Mouse (Mus musculus) lung, embryonic 14.5 days (tissue): Measurements from ENCODE around the gene Slc46a2. TPM values are rescaled to one million over a fixed set of nuclear protein-coding genes. Genes with fewer than 3 reads are reported as not detected.

Experiments used
- ATAC-seq: fragments of 200-750 bp; cut with Nextera tagmentation; 2 replicates; pipeline ENCODE4 v1.8.0; 2017; ENCODE audit warnings: mild to moderate bottlenecking, moderate TSS enrichment, moderate library complexity; ENCODE audit not compliant: insufficient read depth
- DNase-seq: peaks from one replicate; pipeline ENCODE4 v3.0.0-alpha.2; 2015
- H3K27ac ChIP-seq: fragments of 300-500 bp; sonication (generic); 2 replicates; pipeline ENCODE4 v1.5.1; 2014; ENCODE audit warnings: low read depth, mild to moderate bottlenecking, moderate library complexity
- H3K27me3 ChIP-seq: fragments of 300-500 bp; sonication (generic); 2 replicates; pipeline ENCODE4 v1.6.1; 2014; ENCODE audit warnings: low read length, control low read depth; ENCODE audit not compliant: insufficient read depth
- H3K36me3 ChIP-seq: fragments of 300-500 bp; sonication (generic); 2 replicates; pipeline ENCODE4 v1.6.1; 2014; ENCODE audit warnings: control low read depth; ENCODE audit not compliant: insufficient read depth
- H3K4me1 ChIP-seq: fragments of 300-500 bp; sonication (generic); 2 replicates; pipeline ENCODE4 v1.6.1; 2014; ENCODE audit warnings: antibody characterized with exemption, control low read depth; ENCODE audit not compliant: insufficient read depth
- H3K4me2 ChIP-seq: fragments of 300-500 bp; sonication (generic); 2 replicates; pipeline ENCODE4 v1.6.1; 2014; ENCODE audit warnings: mild to moderate bottlenecking
- H3K4me3 ChIP-seq: fragments of 300-500 bp; sonication (generic); 2 replicates; pipeline ENCODE4 v1.5.1; 2014; ENCODE audit warnings: low read depth, low read length
- H3K9ac ChIP-seq: fragments of 300-500 bp; sonication (generic); 2 replicates; pipeline ENCODE4 v1.6.1; 2014
- H3K9me3 ChIP-seq: fragments of 300-500 bp; sonication (generic); 2 replicates; pipeline ENCODE4 v1.6.1; 2016; ENCODE audit warnings: low read depth, low read length, control low read depth
- CTCF ChIP-seq: IDR thresholded peaks from 2 replicates; pipeline ENCODE4 v1.5.1; 2016; ENCODE audit warnings: antibody characterized with exemption, low read depth
- WGBS: fragments of 180-500 bp; shearing (Covaris S2); extraction: QIAGEN DNeasy Blood & Tissue Kit; methylation state at CpG from one replicate; pipeline ENCODE4 v1.1.7; 2014; 5-methylcytosine and 5-hydroxymethylcytosine counted together
- polyA plus RNA-seq: library from polyadenylated mRNA; unstranded; fragments of >200 nt; fragmentation: Nextera tagmentation; extraction: Ambion mirVana; gene quantifications from 2 replicates; pipeline ENCODE4 v1.2.1, GENCODE M21; 2014

Slc46a2 gene
- polyA plus RNA-seq, 1 experiment from 2014 or later: 0.12 TPM

DNA sequence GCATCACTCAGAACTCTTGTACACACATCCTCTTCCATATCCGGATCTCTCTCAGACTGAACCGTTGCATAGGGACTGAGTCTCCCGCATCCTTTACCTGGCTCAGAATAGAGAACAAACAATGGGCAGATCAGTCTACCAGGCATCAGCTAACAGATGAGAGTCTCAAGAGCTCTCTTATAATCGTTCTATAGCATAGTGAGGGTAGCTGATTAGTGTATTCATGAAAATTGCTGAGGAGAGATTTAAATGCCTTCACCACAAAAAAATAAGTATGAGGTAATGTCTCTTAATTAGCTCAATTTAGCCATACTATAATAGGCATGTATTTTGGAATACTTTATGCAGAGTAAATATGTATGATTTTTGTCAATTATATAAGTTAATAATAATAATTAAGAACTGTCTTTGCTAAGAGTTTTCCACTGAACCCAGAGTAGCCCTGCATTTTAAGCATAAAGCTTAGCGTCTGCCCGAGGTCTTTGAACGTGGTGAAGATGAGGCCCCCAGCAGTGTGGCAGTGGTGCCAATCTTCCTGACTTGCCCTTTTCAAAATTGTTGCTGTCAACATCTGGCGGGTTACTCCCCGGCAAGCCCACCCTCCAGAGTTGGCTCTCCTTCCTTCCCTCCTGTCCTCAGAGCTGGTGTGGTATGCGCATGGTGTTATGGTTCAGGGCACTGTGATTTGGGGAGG, 23.0 kb downstream of the Slc46a2 start:
- Histone ChIP-seq H3K36me3 (peaks cover 24% of the 10 kb centered on the region; the same call in 1 of the 2 replicates), H3K27ac (no peak overlapping the region), H3K27me3 (no peaks in the 10 kb centered on the region), H3K4me1 (no peaks in the 10 kb centered on the region), H3K9ac (no peak overlapping the region), H3K4me3 (no peak overlapping the region), H3K4me2 (no peak overlapping the region), H3K9me3 (no peaks in the 10 kb centered on the region)
- DNase-seq: no peak
- WGBS: 90% methylated on average over 10 of the region's 10 CpGs
- no peak for ATAC-seq
- no peak for TF ChIP-seq CTCF

DNA sequence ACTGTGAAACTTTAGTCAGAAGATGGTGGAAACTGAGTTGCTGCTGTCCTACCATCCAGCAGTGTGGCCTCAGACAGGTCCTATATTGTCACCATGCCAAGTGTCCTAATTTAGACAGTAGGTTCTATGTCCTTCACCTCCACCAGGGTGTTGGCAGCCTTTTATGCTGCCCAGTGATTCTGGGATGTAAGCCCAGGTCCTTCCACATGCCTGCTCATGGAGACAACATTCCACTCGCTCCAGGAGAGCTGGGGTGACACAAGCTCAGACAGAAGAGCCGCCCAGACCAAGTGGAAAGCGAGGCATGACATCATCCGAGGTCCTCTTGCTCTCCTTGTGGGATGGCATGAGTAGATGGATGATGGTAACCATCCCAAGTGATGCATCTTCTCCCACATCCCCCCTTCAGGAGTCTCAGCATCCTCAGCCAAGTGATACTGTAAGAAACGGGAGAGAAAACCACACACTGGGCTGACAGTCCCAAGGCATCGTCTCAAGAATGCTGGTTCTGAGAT, 24.7 kb downstream of the Slc46a2 start:
- WGBS: 74% methylated on average over 6 of the region's 6 CpGs
- Histone ChIP-seq H3K27ac (no peak overlapping the region), H3K27me3 (no peaks in the 10 kb centered on the region), H3K36me3 (peaks cover 18% of the 10 kb centered on the region; the same call in 1 of the 2 replicates), H3K4me3 (no peak overlapping the region), H3K4me1 (no peaks in the 10 kb centered on the region), H3K4me2 (no peak overlapping the region), H3K9me3 (no peaks in the 10 kb centered on the region), H3K9ac (no peak overlapping the region)
- TF ChIP-seq CTCF: no peak
- DNase-seq (no peak), ATAC-seq (no peak)

- H3K4me3 ChIP-seq: no peak overlapping the region
- ATAC-seq (no peak), DNase-seq (no peak)
- no peaks in the 10 kb centered on the region for H3K4me1 ChIP-seq
- H3K27me3 ChIP-seq: no peaks in the 10 kb centered on the region
- no peak for TF ChIP-seq CTCF
- WGBS: 71% methylated on average over 5 of the region's 5 CpGs
- peaks cover 11% of the 10 kb centered on the region; the same call in 1 of the 2 replicates for H3K36me3 ChIP-seq
- H3K4me2 ChIP-seq: no peak overlapping the region
- no peak overlapping the region for H3K27ac ChIP-seq
- H3K9me3 ChIP-seq: no peaks in the 10 kb centered on the region
- H3K9ac ChIP-seq: no peak overlapping the region
These were observed 26.8 kb downstream of the Slc46a2 start for GRCm38 (mm10) chr4:59888014-59888413.

GRCm38 (mm10) chr4:59887011-59887410, 27.8 kb downstream of the Slc46a2 start:
- DNase-seq (no peak), ATAC-seq (no peak)
- Histone ChIP-seq H3K9me3 (no peaks in the 10 kb centered on the region), H3K4me2 (no peak overlapping the region), H3K4me1 (no peaks in the 10 kb centered on the region), H3K9ac (no peak overlapping the region), H3K27me3 (no peaks in the 10 kb centered on the region), H3K27ac (no peak overlapping the region), H3K4me3 (no peak overlapping the region), H3K36me3 (peaks cover 6% of the 10 kb centered on the region; the same call in 1 of the 2 replicates)
- TF ChIP-seq CTCF: no peak
- WGBS: 91% methylated on average over 5 of the region's 5 CpGs

DNA sequence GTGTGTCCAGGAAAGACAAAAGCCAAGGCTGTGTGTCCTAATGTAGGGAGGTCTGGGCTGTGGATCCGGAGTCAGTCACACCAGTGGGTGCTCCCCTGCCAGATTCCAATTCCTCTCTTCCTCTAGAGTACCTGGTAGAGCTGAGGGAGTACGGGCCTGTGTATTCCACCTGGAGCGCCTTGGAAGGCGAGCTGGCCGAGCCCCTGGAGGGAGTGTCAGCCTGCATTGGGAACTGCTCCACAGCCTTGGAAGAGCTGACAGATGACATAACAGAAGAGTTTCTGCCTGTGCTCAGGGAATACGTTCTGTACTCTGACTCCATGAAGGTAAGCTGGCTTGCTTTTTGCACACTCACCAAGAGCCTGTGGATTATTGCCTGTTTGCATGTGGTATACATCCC, 28.6 kb downstream of the Slc46a2 start:
- DNase-seq (no peak), ATAC-seq (no peak)
- Histone ChIP-seq H3K9ac (no peak overlapping the region), H3K27me3 (no peaks in the 10 kb centered on the region), H3K4me2 (no peak overlapping the region), H3K4me3 (no peak overlapping the region), H3K27ac (no peak overlapping the region), H3K36me3 (peaks cover 8% of the 10 kb centered on the region; the same call in 1 of the 2 replicates), H3K4me1 (no peaks in the 10 kb centered on the region), H3K9me3 (no peaks in the 10 kb centered on the region)
- no peak for TF ChIP-seq CTCF
- WGBS: 87% methylated on average over 6 of the region's 6 CpGs

DNA sequence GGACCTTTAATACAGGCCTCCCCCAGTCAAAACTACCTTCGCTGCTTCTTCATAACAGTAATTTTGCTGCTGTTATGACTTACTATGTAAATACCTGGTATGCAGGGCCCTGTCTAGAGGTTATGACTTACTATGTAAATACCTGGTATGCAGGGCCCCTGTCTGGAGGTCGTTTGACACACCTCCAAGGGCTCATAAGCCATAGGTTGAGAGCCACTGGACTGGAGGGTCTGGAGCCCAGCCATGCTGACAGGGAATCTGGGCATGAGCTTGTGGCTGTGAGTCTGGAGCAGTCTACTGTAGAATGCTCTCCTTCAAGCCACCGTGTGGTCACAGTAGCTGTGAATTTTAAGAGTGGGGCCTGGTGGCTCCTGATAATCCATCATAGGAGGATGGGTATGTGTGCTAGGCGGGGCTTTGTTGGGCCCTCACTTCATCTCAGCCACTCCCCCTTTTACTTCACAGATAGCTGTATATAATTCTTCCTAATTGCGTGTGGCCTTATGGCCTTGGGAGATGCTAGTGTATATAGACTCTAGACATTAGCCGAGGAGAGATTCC, 30.6 kb downstream of the Slc46a2 start:
- Histone ChIP-seq H3K4me3 (no peak overlapping the region), H3K9ac (no peak overlapping the region), H3K27me3 (no peaks in the 10 kb centered on the region), H3K36me3 (peaks cover 15% of the 10 kb centered on the region; the same call in 1 of the 2 replicates), H3K9me3 (no peaks in the 10 kb centered on the region), H3K4me1 (no peaks in the 10 kb centered on the region), H3K27ac (no peak overlapping the region), H3K4me2 (no peak overlapping the region)
- TF ChIP-seq CTCF: no peak
- peak; percentile 39; the same call in 1 of the 2 replicates for ATAC-seq
- DNase-seq: no peak
- WGBS: 61% methylated on average over 6 of the region's 6 CpGs

GRCm38 (mm10) chr4:59881210-59881609, 33.6 kb downstream of the Slc46a2 start:
- ATAC-seq (no peak), DNase-seq (no peak)
- H3K27me3 ChIP-seq: no peaks in the 10 kb centered on the region
- H3K4me2 ChIP-seq: no peak overlapping the region
- no peak overlapping the region for H3K27ac ChIP-seq
- no peak overlapping the region for H3K9ac ChIP-seq
- no peak for TF ChIP-seq CTCF
- peaks cover 15% of the 10 kb centered on the region; the same call in 1 of the 2 replicates for H3K36me3 ChIP-seq
- no peaks in the 10 kb centered on the region for H3K9me3 ChIP-seq
- H3K4me1 ChIP-seq: no peaks in the 10 kb centered on the region
- WGBS: 65% methylated on average over 2 of the region's 2 CpGs
- no peak overlapping the region for H3K4me3 ChIP-seq
